Mouse (Mus musculus): ENCODE measurements around the gene Hmg20b.

- TF ChIP-seq CTCF (IDR thresholded peaks at IDR 0.05; ENCODE audit: insufficient read depth, low read length) (no peak), POLR2A (IDR thresholded peaks at IDR 0.05; ENCODE audit: borderline replicate concordance, extremely low read depth, low read depth, low read length) (no peak)
These were observed 12.2 kb upstream of the Hmg20b start for GRCm38 (mm10) chr10:81362336-81362949.

All from lung, adult 2 months (tissue).